Mouse (Mus musculus) embryo, embryonic 11 days (tissue): Measurements from ENCODE around the gene Ina.

Experiments
- DNase-seq: peaks from one replicate; pipeline ENCODE4 v3.0.0-alpha.2; 2015

The Ina gene

DNA sequence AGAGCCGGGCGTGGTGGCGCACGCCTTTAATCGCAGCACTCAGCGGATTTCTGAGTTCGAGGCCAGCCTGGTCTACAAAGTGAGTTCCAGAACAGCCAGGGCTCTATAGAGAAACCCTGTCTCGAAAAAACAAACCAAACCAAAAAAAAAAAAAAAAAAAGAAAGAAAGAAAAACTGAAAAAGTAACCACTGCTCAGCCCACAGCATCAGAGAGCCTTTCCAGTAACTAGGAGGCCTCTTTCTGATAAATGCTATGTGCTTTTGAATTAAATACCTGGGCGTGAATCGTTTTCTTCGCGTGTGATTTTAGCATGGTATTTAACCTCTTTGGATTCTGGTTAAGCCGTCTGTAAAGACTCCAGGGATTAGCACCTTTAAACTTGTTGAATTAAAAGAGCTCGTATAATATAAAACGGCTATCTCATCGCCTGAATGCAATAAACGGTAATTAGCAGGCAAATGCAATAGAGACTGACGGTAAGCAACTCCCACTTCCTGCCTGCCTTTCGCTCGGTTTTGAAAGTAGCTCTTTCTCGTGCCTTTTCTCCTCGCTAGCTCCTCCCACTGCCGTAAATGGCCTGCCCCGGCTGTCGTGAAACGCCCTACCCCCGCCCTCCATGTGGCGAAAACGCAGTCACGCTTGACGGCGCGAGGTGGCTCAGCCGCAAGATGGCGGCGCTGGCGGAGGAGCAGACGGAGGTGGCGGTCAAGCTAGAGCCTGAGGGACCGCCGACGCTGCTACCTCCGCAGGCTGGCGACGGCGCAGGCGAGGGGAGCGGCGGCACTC lies 52.8 kb downstream of the Ina start, which contains the start of gene Taf5:
Gene Taf5 (plus strand): TSS at position 651 of the 787 bp plus-strand sequence.
- peak; percentile 99 for DNase-seq

DNA sequence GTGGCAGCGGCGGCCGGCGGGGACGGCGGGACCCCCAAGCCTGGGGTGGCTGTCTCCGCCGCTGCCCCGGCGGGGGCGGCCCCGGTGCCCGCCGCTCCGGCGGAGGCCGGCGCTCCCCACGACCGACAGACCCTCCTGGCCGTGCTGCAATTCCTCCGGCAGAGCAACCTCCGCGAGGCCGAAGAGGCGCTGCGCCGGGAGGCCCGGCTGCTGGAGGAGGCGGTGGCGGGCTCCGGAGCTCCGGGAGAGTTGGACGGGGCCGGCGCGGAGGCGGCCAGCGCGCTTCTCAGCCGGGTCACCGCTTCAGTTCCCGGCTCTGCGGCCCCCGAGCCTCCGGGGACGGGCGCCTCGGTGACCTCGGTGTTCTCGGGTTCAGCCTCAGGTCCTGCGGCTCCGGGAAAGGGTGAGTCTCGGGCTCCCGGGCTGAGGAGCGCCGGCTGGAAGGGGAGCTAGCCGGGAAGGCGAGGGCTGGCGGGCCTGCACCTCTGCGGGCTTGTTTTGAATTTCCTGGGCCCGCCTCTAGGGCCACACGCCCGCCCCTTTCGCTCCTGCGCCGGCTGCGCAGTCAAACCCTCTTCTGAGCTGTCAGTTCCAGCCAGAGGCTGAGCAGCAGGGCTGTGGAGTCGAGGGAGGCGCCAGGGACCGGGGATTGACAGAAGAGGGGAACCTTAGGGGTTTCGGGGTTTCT lies 53.6 kb downstream of the Ina start:
- peak; percentile 91 for DNase-seq
